Mouse (Mus musculus): ENCODE results near the gene Nbea. TPM values are rescaled to one million over a fixed set of nuclear protein-coding genes. Genes with fewer than 3 reads are reported as not detected.

Nbea gene
- polyA plus RNA-seq, 1 experiment from 2014 or later: 9.7 TPM

DNA sequence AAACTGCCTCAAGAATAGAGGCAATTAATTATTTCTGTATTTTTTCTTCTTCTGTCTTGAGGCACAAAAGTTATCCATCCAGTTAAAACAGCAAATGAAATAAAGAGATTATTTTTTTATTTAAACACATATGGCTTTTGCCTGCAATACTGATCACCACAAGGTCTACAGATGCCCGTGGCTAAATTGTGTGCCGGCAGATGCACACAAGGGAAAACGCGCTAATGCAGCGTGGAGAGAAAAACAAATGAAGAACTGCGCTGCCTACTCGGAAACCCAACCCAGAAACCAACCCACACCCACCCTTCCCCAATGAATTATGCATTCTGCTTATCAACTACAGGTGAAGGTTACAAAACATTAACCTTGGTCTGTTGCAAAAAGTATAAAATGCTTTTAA is 408.3 kb downstream of the Nbea start:
- no peak overlapping the region for H3K27ac ChIP-seq (replicated peaks)
- H3K4me1 ChIP-seq: peaks cover 42% of the 10 kb centered on the region
- no peaks in the 10 kb centered on the region for H3K9me3 ChIP-seq (replicated peaks)
- H3K27me3 ChIP-seq (ENCODE audit: low read depth, poor library complexity, severe bottlenecking): peaks cover 30% of the 10 kb centered on the region
- DNase-seq (ENCODE audit: low spot score): no peak
- H3K36me3 ChIP-seq: peaks cover 3% of the 10 kb centered on the region; the same call in 1 of the 2 replicates
- 63% methylated on average over 7 of the region's 7 CpGs for WGBS
- H3K4me3 ChIP-seq: no peak overlapping the region

DNA sequence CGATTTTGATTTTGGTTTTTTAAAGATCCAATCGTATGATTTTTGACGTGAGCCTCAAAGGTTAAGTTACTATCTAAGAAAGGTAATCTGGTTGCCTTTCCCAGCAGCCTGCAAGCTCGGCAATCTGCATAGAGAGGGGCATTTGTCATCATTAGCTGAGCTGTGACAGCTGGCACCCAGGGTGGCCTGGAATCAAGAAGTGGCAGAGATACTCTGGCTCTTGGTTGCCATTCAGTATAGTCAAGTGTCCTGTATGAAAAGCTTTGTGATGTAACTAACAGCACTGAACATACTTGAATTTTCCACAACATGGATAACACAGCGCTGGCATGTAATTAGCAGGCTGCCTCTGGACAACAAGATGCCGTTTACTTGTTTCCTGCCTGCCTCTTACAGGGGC is 409.3 kb downstream of the Nbea start:
- Histone ChIP-seq H3K27ac (replicated peaks) (no peak overlapping the region), H3K4me1 (peaks cover 32% of the 10 kb centered on the region), H3K4me3 (no peak overlapping the region), H3K27me3 (ENCODE audit: low read depth, poor library complexity, severe bottlenecking) (peaks cover 19% of the 10 kb centered on the region), H3K36me3 (peaks cover 3% of the 10 kb centered on the region; the same call in 1 of the 2 replicates), H3K9me3 (replicated peaks) (no peaks in the 10 kb centered on the region)
- 72% methylated on average over 6 of the region's 6 CpGs for WGBS
- DNase-seq (ENCODE audit: low spot score): no peak

DNA sequence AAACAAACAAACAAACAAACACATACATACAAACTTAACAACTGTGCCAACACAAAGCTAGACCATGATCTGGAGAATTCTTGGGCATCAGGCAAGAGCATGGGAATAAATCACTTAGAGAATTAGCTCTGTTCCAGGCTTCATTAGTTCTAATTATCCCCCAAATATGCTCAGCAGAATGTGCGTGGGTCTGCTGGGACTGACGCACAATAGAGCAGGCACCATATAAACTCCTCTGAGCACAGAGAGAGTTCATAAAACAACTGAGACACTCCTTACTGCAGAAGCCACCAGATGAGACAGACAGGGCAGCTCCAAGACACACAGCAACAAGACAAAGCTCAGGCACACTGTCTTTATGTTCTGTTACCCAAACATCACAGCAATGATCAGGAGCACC is 414.2 kb downstream of the Nbea start:
- peaks cover 17% of the 10 kb centered on the region; the same call in 1 of the 2 replicates for H3K27me3 ChIP-seq (ENCODE audit: low read depth, poor library complexity, severe bottlenecking)
- 91% methylated on average over 2 of the region's 2 CpGs for WGBS
- H3K36me3 ChIP-seq: peaks cover 3% of the 10 kb centered on the region; the same call in 1 of the 2 replicates
- no peaks in the 10 kb centered on the region for H3K9me3 ChIP-seq (replicated peaks)
- no peak overlapping the region for H3K4me3 ChIP-seq
- DNase-seq (ENCODE audit: low spot score): no peak
- H3K4me1 ChIP-seq: peaks cover 3% of the 10 kb centered on the region
- no peak overlapping the region for H3K27ac ChIP-seq (replicated peaks)

DNA sequence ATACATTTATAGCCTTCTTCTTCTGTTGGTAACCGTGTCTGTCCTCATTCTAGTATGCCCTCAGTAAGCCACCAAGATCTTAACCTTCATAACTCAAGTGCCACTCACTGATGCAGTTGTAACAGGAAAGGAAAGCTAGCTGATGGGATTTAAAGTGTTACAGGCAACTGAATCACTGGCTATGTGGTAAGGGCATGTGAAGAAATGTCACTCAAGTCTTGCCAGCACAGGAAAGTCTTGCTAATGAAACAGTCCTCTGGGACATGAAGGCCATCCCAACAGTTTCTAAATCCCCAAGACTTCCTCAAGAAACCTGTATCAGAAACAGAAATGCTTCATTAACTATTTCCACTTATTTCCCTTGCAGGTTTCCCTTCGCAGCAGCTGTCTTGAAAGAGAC is 414.8 kb downstream of the Nbea start:
- Histone ChIP-seq H3K4me1 (peaks cover 3% of the 10 kb centered on the region), H3K36me3 (peaks cover 3% of the 10 kb centered on the region; the same call in 1 of the 2 replicates), H3K9me3 (replicated peaks) (no peaks in the 10 kb centered on the region), H3K27ac (replicated peaks) (no peak overlapping the region), H3K4me3 (no peak overlapping the region), H3K27me3 (ENCODE audit: low read depth, poor library complexity, severe bottlenecking) (peaks cover 23% of the 10 kb centered on the region; the same call in 1 of the 2 replicates)
- 91% methylated on average over 2 of the region's 2 CpGs for WGBS
- DNase-seq (ENCODE audit: low spot score): no peak

DNA sequence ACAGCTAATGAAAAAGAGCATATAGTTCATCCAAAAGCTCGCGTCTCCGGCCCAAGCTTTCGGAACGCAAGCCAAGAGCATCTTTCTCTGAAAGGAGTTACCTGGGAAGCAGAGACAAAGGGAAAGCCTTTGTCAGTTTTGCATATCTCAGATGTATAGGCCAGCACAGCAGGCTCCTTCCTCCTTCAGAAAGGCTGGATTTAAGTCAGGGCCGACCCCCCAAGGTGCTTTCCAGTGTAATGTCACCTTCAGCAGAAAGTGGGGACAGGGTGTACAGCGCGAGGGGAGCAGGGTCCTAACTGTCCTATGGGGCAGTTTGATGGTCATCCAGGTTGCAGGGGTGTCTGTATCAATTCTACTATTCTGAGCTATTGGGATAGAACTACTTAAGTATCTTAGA is 419.9 kb downstream of the Nbea start:
- no peak for DNase-seq (ENCODE audit: low spot score)
- Histone ChIP-seq H3K27ac (replicated peaks) (no peak overlapping the region), H3K36me3 (no peaks in the 10 kb centered on the region), H3K4me1 (peaks cover 6% of the 10 kb centered on the region), H3K4me3 (no peak overlapping the region), H3K27me3 (ENCODE audit: low read depth, poor library complexity, severe bottlenecking) (peaks cover 54% of the 10 kb centered on the region), H3K9me3 (replicated peaks) (no peaks in the 10 kb centered on the region)
- 22% methylated on average over 8 of the region's 8 CpGs for WGBS

DNA sequence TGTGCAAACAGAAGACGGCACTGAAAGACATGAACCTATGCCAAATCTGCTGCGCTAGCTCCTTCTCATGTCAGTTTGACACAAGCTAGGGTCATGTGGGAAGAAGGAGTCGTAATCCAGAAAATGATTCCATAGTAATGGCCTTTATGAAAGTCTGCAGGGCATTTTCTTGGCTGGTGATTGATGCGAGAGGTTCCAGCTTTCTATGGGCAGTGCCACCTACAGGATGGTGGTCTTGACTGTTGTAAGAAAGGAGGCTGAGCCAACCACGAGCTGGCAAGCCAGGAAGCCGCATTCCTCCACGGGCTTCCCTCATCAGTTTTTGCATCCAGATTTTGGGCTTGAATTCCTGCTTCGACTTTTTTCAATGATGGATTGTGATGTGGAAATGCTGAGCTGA is 425.2 kb downstream of the Nbea start:
- Histone ChIP-seq H3K4me3 (no peak overlapping the region), H3K27ac (replicated peaks) (no peak overlapping the region), H3K27me3 (ENCODE audit: low read depth, poor library complexity, severe bottlenecking) (peaks cover 51% of the 10 kb centered on the region), H3K9me3 (replicated peaks) (no peaks in the 10 kb centered on the region), H3K4me1 (peaks cover 52% of the 10 kb centered on the region), H3K36me3 (no peaks in the 10 kb centered on the region)
- 78% methylated on average over 8 of the region's 8 CpGs for WGBS
- DNase-seq (ENCODE audit: low spot score): no peak

DNA sequence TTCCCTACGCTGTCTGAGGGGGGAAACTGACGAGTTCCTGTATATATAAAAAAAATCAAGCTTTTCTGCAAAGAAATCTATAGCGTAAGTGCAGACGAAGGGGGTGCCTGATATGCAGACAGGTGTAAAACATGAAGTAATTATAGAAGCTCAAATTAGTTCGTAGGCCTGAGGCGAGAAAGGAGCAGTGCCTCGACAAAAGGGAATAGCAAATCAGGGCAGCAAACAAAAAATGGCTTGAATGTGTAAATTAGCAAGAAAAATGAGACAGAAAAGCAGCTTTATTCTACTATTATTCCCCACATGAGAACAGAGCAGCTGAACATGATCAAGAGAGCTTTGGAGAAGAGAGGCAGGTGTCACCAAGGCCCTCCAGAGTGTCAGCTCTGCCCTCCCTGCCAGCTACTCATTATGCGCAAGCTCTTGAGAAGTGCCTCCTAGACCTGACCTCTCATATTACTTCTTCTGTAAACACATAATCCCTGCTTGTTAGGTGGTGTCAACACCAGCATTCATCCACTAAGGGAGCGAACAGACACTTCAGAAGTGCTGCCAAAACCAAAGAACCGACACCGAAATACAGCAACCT is 426.8 kb downstream of the Nbea start:
- 58% methylated on average over 11 of the region's 11 CpGs for WGBS
- Histone ChIP-seq H3K36me3 (no peaks in the 10 kb centered on the region), H3K4me1 (peaks cover 56% of the 10 kb centered on the region), H3K27ac (replicated peaks) (peak overlapping the region; percentile 72), H3K4me3 (no peak overlapping the region), H3K9me3 (replicated peaks) (no peaks in the 10 kb centered on the region), H3K27me3 (ENCODE audit: low read depth, poor library complexity, severe bottlenecking) (peaks cover 56% of the 10 kb centered on the region)
- no peak for DNase-seq (ENCODE audit: low spot score)

DNA sequence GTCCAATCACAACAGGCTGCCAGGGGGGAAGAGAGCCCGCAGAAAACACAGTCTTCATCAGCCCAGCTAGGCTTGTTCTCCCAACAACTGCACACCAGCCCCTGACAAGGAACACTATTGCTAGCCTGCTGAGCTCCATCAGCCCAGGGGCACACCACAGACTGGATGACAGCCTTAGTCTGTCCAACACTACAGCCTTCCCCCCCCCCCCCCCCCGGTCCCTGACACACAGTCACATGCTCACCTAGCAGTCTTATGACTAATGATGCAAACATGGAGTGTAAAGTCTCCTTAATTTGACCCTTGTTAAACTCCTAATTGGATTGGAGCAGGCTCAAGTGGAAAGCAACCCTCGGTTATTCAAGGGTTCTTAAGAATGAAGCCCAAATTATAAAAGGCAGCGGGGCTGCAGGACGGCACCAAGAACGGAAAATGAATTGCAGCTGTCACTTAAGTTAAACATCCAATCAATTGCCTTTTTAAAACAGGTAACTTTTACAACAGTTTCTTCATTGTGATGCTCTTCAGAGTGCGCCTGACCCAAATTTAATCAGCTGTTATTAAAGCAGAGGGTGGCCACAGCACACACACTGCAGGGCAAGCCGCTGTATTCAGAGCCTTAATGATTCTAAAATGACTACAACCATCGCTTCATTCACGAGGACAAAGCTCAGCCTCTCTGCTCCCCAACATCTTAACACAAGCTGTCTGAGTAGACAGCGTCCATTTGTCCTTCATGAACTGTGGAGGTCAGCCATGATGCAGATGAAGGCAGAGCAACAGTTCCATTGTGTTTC is 427.5 kb downstream of the Nbea start:
- peak overlapping the region; percentile 72 for H3K27ac ChIP-seq (replicated peaks)
- no peaks in the 10 kb centered on the region for H3K36me3 ChIP-seq
- peak; percentile 68 for DNase-seq (ENCODE audit: low spot score)
- no peaks in the 10 kb centered on the region for H3K9me3 ChIP-seq (replicated peaks)
- peaks cover 55% of the 10 kb centered on the region for H3K27me3 ChIP-seq (ENCODE audit: low read depth, poor library complexity, severe bottlenecking)
- H3K4me1 ChIP-seq: peaks cover 62% of the 10 kb centered on the region
- 30% methylated on average over 11 of the region's 11 CpGs for WGBS
- H3K4me3 ChIP-seq: peak overlapping the region; percentile 16; the same call in 1 of the 2 replicates

DNA sequence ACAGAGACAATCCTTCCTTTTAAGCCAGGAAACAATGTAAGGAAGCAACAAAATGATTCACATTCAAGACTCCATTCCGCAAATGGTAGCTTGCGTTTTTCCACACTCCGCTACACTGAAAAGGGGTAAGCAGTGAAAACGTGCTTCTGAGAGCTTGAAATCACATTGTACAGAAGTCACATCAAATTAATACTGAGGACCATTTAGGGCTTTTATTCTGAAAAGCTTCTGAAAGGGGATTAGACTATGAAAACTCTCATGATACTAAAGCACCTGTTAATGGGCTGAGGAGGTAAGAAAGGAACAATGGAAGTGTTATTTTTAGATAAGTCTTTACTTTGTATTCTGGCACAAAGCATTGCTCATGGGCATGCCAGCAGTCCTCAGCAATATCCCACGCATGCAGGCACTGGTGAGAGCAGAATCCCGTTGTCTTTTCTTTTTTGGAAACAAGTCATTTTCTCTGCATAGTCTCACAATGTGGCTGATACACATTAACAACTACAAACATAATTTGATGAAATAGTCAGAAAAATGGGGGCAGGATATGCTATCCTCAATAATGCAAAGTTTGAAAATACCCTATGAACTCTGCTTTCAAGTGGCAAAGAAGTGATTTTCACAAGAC is 428.4 kb downstream of the Nbea start:
- peak overlapping the region; percentile 78 for H3K27ac ChIP-seq (replicated peaks)
- WGBS: 38% methylated on average over 6 of the region's 6 CpGs

DNA sequence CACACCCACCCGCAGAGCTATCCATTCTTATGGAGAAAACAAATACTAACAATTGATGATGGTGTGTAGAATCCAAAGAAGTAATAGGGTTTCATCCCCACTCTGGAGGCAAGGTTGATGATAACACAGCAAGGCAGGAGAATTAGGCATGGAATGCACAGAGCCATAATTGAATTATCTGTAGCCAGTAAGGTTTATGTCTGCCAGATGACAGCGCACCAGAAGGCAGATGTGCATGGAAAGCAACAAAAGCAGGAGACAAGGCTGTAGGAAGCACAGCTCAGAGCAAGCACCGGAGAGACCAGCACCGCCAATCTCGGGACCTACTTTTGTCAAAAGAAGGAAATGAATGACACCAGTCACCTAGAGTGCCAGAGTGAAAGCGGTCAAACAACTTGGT is 429.6 kb downstream of the Nbea start:
- H3K4me1 ChIP-seq: peaks cover 72% of the 10 kb centered on the region
- 82% methylated on average over 6 of the region's 6 CpGs for WGBS
- H3K36me3 ChIP-seq: no peaks in the 10 kb centered on the region
- H3K27ac ChIP-seq (replicated peaks): peak overlapping the region; percentile 78; the same call in 1 of the 2 replicates
- H3K27me3 ChIP-seq (ENCODE audit: low read depth, poor library complexity, severe bottlenecking): peaks cover 34% of the 10 kb centered on the region
- no peak for DNase-seq (ENCODE audit: low spot score)
- no peak overlapping the region for H3K4me3 ChIP-seq
- H3K9me3 ChIP-seq (replicated peaks): no peaks in the 10 kb centered on the region

More for the DNA sequence above, 428.4 kb downstream of the Nbea start:
- Histone ChIP-seq H3K36me3 (no peaks in the 10 kb centered on the region), H3K9me3 (replicated peaks) (no peaks in the 10 kb centered on the region), H3K4me3 (no peak overlapping the region), H3K4me1 (peaks cover 72% of the 10 kb centered on the region), H3K27me3 (ENCODE audit: low read depth, poor library complexity, severe bottlenecking) (peaks cover 46% of the 10 kb centered on the region)
- DNase-seq (ENCODE audit: low spot score): peak; percentile 25

DNA sequence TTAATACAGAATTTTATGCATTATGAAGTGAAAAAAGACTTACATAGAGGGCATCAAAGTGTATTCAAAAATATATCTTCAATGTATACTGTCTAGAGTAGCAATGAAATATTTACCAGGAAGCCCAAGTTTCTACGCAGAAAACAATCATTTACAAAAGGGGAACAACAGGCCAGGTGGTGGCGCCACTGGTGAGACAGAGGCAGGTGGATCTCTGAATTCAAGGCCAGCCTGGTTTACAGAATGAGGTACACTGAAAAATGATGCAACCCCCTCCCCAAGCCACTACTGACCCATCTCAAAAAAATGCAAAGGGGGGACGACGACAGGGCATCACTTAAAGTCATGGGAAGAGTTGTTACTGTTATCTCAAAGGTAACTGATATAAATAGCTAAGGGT is 430.9 kb downstream of the Nbea start:
- Histone ChIP-seq H3K4me3 (no peak overlapping the region), H3K36me3 (no peaks in the 10 kb centered on the region), H3K9me3 (replicated peaks) (no peaks in the 10 kb centered on the region), H3K4me1 (peaks cover 73% of the 10 kb centered on the region), H3K27me3 (ENCODE audit: low read depth, poor library complexity, severe bottlenecking) (peaks cover 30% of the 10 kb centered on the region), H3K27ac (replicated peaks) (no peak overlapping the region)
- 86% methylated on average over 4 of the region's 4 CpGs for WGBS
- no peak for DNase-seq (ENCODE audit: low spot score)

DNA sequence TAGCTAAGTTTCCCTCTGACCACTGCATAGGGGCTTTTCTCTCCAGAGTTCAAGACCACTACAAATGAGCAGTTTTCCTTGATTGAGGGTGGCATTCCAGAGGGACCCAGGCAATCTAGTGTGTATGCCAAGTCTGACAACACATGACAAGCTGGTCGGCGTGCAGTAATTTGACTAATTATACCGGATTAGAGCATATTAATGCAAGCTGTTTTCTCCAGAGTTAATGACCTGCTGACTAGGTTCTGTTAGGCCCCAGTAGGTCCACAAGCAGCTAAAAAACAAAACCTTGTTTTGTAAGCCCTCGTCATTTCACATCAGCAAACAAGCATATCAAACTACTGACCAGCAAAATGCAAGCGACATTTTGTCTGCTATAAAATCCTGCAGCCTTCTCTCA is 432.1 kb downstream of the Nbea start:
- H3K27ac ChIP-seq (replicated peaks): no peak overlapping the region; the same call in 1 of the 2 replicates
- no peaks in the 10 kb centered on the region for H3K36me3 ChIP-seq
- peaks cover 62% of the 10 kb centered on the region for H3K4me1 ChIP-seq
- 61% methylated on average over 5 of the region's 5 CpGs for WGBS
- H3K9me3 ChIP-seq (replicated peaks): no peaks in the 10 kb centered on the region
- peaks cover 30% of the 10 kb centered on the region for H3K27me3 ChIP-seq (ENCODE audit: low read depth, poor library complexity, severe bottlenecking)
- no peak for DNase-seq (ENCODE audit: low spot score)
- no peak overlapping the region for H3K4me3 ChIP-seq
